Mouse (Mus musculus): ENCODE data around the gene Man1a. TPM values are rescaled to one million over a fixed set of nuclear protein-coding genes. Genes with fewer than 3 reads are reported as not detected.

Man1a gene
- polyA plus RNA-seq, 1 experiment from 2014 or later, result 14.6 TPM

- H3K4me1 ChIP-seq (replicated peaks), result no peaks in the 10 kb centered on the region
- H3K9ac ChIP-seq, result no peak overlapping the region
- H3K36me3 ChIP-seq, result no peaks in the 10 kb centered on the region
- no peak for ATAC-seq
- H3K27me3 ChIP-seq (replicated peaks), result no peaks in the 10 kb centered on the region
- H3K4me2 ChIP-seq (replicated peaks), result no peak overlapping the region
- WGBS, result 71% methylated on average over 2 of the region's 2 CpGs
- H3K4me3 ChIP-seq (replicated peaks), result no peak overlapping the region
- H3K9me3 ChIP-seq, result no peaks in the 10 kb centered on the region
- H3K27ac ChIP-seq, result no peak overlapping the region
Observed at GRCm38 (mm10) chr10:54034779-54035178, 41.6 kb downstream of the Man1a start.

- WGBS, result 85% methylated on average over 9 of the region's 9 CpGs
- H3K27me3 ChIP-seq (replicated peaks), result no peaks in the 10 kb centered on the region
- no peaks in the 10 kb centered on the region for H3K4me1 ChIP-seq (replicated peaks)
- no peak overlapping the region for H3K4me3 ChIP-seq (replicated peaks)
- no peak overlapping the region for H3K27ac ChIP-seq
- H3K4me2 ChIP-seq (replicated peaks), result no peak overlapping the region
- no peaks in the 10 kb centered on the region for H3K9me3 ChIP-seq
- ATAC-seq, result no peak
- H3K9ac ChIP-seq, result no peak overlapping the region
- no peaks in the 10 kb centered on the region; the same call in 1 of the 2 replicates for H3K36me3 ChIP-seq
Observed at GRCm38 (mm10) chr10:54032316-54033092, 43.9 kb downstream of the Man1a start.

GRCm38 (mm10) chr10:54028866-54029265 is 47.5 kb downstream of the Man1a start:
- no peaks in the 10 kb centered on the region for H3K4me1 ChIP-seq (replicated peaks)
- no peak overlapping the region for H3K4me2 ChIP-seq (replicated peaks)
- no peaks in the 10 kb centered on the region for H3K27me3 ChIP-seq (replicated peaks)
- H3K9me3 ChIP-seq, result no peaks in the 10 kb centered on the region
- no peak overlapping the region for H3K27ac ChIP-seq
- no peak overlapping the region for H3K9ac ChIP-seq
- H3K36me3 ChIP-seq, result no peaks in the 10 kb centered on the region; the same call in 1 of the 2 replicates
- ATAC-seq, result no peak
- whole genome bisulfite sequencing, result 95% methylated on average over 4 of the region's 4 CpGs
- no peak overlapping the region for H3K4me3 ChIP-seq (replicated peaks)

DNA sequence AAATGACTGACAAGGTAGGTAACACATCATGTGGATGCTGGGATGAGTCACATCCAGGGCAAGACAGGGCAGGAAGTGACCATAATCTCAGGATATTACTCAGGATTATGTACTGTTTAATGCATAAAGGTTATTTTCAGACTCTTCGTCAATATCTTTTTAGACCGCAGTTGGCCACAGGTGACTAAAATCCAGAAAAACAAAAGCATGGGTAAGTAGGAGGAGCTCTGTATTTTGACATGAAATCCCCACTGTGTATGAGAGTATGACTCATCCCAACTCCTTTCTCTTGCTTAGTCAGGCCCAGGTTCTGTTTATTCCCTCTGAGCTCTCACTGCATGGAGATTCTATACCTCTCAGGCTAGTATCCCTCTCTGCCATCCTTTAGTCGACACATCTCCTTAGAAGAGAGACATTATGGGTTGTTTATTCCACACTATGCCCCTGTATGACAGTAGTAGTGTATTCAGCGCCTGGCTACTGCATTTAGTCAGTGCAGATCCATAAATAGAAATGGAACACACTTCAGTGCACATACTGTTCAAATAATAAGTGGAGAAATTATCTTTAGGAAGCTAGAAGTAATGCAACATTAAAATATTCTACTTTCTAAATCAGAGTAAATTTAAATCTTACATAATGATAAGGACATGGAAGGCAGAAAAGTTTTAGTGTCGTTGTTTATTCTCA is 49.5 kb downstream of the Man1a start:
- 81% methylated on average over 5 of the region's 5 CpGs for WGBS
- no peak for ATAC-seq
- no peaks in the 10 kb centered on the region for H3K9me3 ChIP-seq

GRCm38 (mm10) chr10:54026101-54026500 is 50.3 kb downstream of the Man1a start:
- no peak for ATAC-seq

More for the DNA sequence above, 49.5 kb downstream of the Man1a start:
- Histone ChIP-seq H3K4me1 (replicated peaks) (no peaks in the 10 kb centered on the region), H3K36me3 (no peaks in the 10 kb centered on the region; the same call in 1 of the 2 replicates), H3K4me3 (replicated peaks) (no peak overlapping the region), H3K9ac (no peak overlapping the region), H3K27me3 (replicated peaks) (no peaks in the 10 kb centered on the region), H3K27ac (no peak overlapping the region), H3K4me2 (replicated peaks) (no peak overlapping the region)

DNA sequence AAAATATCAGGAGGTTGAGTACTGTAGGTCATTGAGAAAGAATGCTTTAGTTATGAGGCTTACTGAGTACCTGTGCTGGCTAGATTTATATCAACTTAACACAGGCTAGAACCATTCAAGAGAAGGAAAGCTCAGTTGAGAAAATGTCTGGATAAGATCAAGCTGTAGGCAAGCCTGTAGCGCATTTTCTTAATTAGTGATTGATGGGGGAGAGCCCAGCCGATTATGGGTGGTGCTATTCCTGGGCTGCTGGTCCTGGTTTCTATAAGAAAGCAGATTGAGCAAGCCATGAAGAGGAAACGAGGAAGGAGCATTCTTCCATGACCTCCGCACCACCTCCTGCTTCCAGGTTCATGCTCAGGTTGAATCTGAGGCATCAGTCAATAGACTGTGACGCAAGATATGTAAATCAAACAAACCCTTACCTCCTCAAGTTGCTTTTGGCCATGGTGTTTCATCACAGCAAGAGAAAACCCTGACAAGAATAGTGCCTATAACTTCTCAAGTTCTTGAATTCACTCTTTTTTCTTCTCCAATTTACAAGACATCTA is 58.4 kb downstream of the Man1a start:
- no peaks in the 10 kb centered on the region for H3K27me3 ChIP-seq (replicated peaks)
- no peak overlapping the region for H3K4me3 ChIP-seq (replicated peaks)
- no peak overlapping the region for H3K4me2 ChIP-seq (replicated peaks)
- WGBS, result 61% methylated on average over 5 of the region's 5 CpGs
- H3K9me3 ChIP-seq, result no peaks in the 10 kb centered on the region
- no peaks in the 10 kb centered on the region for H3K4me1 ChIP-seq (replicated peaks)
- no peak for ATAC-seq
- H3K36me3 ChIP-seq, result no peaks in the 10 kb centered on the region
- H3K27ac ChIP-seq, result no peak overlapping the region
- no peak overlapping the region for H3K9ac ChIP-seq

More at GRCm38 (mm10) chr10:54026101-54026500, 50.3 kb downstream of the Man1a start:
- H3K36me3 ChIP-seq, result no peaks in the 10 kb centered on the region; the same call in 1 of the 2 replicates
- H3K4me1 ChIP-seq (replicated peaks), result no peaks in the 10 kb centered on the region
- H3K9me3 ChIP-seq, result no peaks in the 10 kb centered on the region
- H3K4me2 ChIP-seq (replicated peaks), result no peak overlapping the region
- H3K9ac ChIP-seq, result no peak overlapping the region
- no peak overlapping the region for H3K27ac ChIP-seq
- no peaks in the 10 kb centered on the region for H3K27me3 ChIP-seq (replicated peaks)
- WGBS, result 80% methylated on average over 4 of the region's 4 CpGs
- H3K4me3 ChIP-seq (replicated peaks), result no peak overlapping the region

DNA sequence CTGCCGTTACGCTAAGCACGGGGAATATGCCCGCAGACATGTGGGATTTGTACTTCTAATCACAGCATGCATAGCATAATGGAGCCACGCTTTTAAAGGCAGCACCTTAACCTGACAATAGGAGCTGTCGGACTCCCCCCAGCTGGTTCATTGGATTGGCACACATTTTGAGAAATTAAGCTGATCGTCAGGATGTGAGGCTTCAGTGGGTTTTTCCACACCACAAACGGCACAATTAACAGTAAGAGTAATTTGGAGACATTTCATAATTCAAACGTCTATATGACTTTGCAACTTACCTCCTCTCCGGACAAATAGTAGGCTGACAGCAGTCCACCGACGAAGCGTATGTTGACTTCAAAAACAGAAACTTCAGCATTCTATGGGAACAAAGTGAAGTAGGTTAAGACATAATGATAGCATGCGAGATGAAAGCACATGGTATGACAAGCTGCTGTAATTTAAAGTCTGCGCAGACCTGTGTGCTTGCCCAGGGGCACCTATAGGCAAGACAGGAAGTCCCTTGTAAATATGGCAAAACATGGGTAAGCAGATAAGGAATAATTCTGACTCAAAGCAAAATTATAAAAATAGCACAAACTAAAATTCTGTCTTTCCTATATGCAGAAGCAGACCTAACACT is 62.2 kb downstream of the Man1a start:
- 89% methylated on average over 15 of the region's 15 CpGs for WGBS
- no peak for ATAC-seq
- Histone ChIP-seq H3K9me3 (no peaks in the 10 kb centered on the region), H3K9ac (no peak overlapping the region), H3K4me3 (replicated peaks) (no peak overlapping the region), H3K4me2 (replicated peaks) (no peak overlapping the region), H3K27me3 (replicated peaks) (no peaks in the 10 kb centered on the region), H3K36me3 (no peaks in the 10 kb centered on the region), H3K27ac (no peak overlapping the region), H3K4me1 (replicated peaks) (no peaks in the 10 kb centered on the region)

- no peak overlapping the region for H3K4me2 ChIP-seq (replicated peaks)
- no peak overlapping the region for H3K4me3 ChIP-seq (replicated peaks)
- no peaks in the 10 kb centered on the region for H3K27me3 ChIP-seq (replicated peaks)
- no peak overlapping the region for H3K9ac ChIP-seq
- H3K4me1 ChIP-seq (replicated peaks), result no peaks in the 10 kb centered on the region
- H3K9me3 ChIP-seq, result no peaks in the 10 kb centered on the region
- 82% methylated on average over 11 of the region's 11 CpGs for WGBS
- ATAC-seq, result no peak
- no peaks in the 10 kb centered on the region for H3K36me3 ChIP-seq
- no peak overlapping the region for H3K27ac ChIP-seq
Observed at GRCm38 (mm10) chr10:54013143-54013791, 63.1 kb downstream of the Man1a start.

- Histone ChIP-seq H3K4me2 (replicated peaks) (no peak overlapping the region), H3K9me3 (no peaks in the 10 kb centered on the region), H3K4me1 (replicated peaks) (no peaks in the 10 kb centered on the region), H3K4me3 (replicated peaks) (no peak overlapping the region), H3K9ac (no peak overlapping the region), H3K27me3 (replicated peaks) (no peaks in the 10 kb centered on the region), H3K36me3 (no peaks in the 10 kb centered on the region), H3K27ac (no peak overlapping the region)
- WGBS, result 68% methylated on average over 6 of the region's 6 CpGs
- ATAC-seq, result no peak
Observed at GRCm38 (mm10) chr10:54009154-54009553, 67.3 kb downstream of the Man1a start.

- ATAC-seq, result no peak
- no peaks in the 10 kb centered on the region for H3K4me1 ChIP-seq (replicated peaks)
- no peaks in the 10 kb centered on the region for H3K36me3 ChIP-seq
- H3K27ac ChIP-seq, result no peak overlapping the region
- 70% methylated on average over 3 of the region's 3 CpGs for WGBS
- no peak overlapping the region for H3K9ac ChIP-seq
- no peaks in the 10 kb centered on the region for H3K27me3 ChIP-seq (replicated peaks)
- no peak overlapping the region for H3K4me3 ChIP-seq (replicated peaks)
- H3K9me3 ChIP-seq, result no peaks in the 10 kb centered on the region
- no peak overlapping the region for H3K4me2 ChIP-seq (replicated peaks)
Observed at GRCm38 (mm10) chr10:54006868-54007267, 69.5 kb downstream of the Man1a start.

DNA sequence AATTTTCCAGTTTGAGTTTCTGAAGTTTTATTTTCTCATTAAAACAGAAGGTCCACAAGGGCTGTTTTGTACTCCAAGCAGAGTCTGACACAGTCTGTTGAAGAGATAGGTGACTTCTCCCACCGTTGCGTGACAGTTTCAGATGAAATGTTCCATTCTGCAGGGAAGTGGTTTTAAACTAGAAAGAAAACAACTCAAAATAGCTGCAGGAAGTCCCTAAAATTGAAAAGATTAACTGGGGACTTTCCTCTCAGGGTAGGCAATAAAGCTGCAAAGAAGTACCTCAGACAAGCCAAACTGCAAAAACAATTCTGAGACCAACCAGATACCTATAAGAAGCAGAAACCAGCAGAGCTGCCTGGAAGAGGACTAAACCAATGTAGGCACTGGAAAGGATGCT is 70.6 kb downstream of the Man1a start:
- H3K27ac ChIP-seq, result no peak overlapping the region
- 89% methylated on average over 2 of the region's 2 CpGs for WGBS
- no peak overlapping the region for H3K4me2 ChIP-seq (replicated peaks)
- H3K27me3 ChIP-seq (replicated peaks), result no peaks in the 10 kb centered on the region
- no peaks in the 10 kb centered on the region for H3K9me3 ChIP-seq
- ATAC-seq, result no peak
- H3K9ac ChIP-seq, result no peak overlapping the region
- H3K36me3 ChIP-seq, result no peaks in the 10 kb centered on the region
- no peaks in the 10 kb centered on the region for H3K4me1 ChIP-seq (replicated peaks)
- no peak overlapping the region for H3K4me3 ChIP-seq (replicated peaks)

- H3K36me3 ChIP-seq, result no peaks in the 10 kb centered on the region
- H3K9ac ChIP-seq, result no peak overlapping the region
- no peak for ATAC-seq
- no peak overlapping the region for H3K4me2 ChIP-seq (replicated peaks)
- H3K4me3 ChIP-seq (replicated peaks), result no peak overlapping the region
- no peaks in the 10 kb centered on the region for H3K9me3 ChIP-seq
- H3K27ac ChIP-seq, result no peak overlapping the region
- 78% methylated on average over 2 of the region's 2 CpGs for WGBS
- no peaks in the 10 kb centered on the region for H3K27me3 ChIP-seq (replicated peaks)
- no peaks in the 10 kb centered on the region for H3K4me1 ChIP-seq (replicated peaks)
Observed at GRCm38 (mm10) chr10:54002936-54003335, 73.5 kb downstream of the Man1a start.
